Mouse (Mus musculus) effector memory CD4-positive, alpha-beta T cell, adult 5 months (primary cell): ENCODE results near the gene Gm29644. TPM values are rescaled to one million over a fixed set of nuclear protein-coding genes. Genes with fewer than 3 reads are reported as not detected.

ENCODE experiments used
- polyA plus RNA-seq: library from polyadenylated mRNA; unstranded; fragments of 100-300 nt; shearing (Covaris generic); gene quantifications from one replicate; pipeline ENCODE4 v1.2.1, GENCODE M21; 2017

The Gm29644 gene
- not detected for polyA plus RNA-seq

DNA sequence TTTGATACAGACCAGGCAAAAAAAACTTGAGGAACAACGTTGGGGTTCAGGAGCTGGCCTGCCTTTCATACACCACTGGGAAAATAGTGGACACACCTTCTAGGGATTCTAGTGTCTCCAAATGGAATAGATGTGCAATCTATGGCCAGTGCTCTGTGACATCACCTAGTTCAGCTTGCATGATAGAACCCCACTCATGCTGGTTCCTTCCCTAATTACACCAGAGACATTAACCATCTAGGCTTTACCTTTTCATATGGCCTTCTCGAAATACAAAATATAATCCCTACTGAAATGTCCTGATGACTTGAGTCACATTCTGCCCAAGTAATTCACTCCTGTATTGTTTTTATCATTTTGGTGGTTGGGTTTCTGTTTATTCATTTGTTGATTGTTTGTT is at the start of gene Gm29644, which contains the start of gene Gm29423:
Gene Gm29644 (minus strand): TSS at position 157 of the 400 bp plus-strand sequence.
Gene Gm29423 (minus strand): TSS at position 101 of the 400 bp plus-strand sequence.

DNA sequence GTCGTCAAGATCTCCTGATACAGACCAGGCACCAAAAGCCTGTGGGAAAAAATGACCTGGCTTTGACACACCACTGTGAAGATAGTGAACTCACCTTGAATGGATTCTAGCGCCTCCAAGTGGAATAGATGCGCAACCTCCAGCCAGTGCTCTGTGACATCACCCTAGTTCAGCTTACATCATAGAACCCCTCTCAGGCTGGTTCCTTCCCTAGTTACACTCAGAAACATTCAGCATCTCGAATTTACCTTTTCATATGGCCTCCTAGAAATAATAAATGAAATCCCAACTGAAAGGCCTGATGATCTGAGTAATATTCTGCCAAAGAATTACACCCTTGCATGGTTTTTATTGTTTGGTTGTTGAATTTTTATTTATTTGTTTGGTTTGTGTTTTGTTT is 29.6 kb downstream of the Gm29644 start, which contains the start of gene Gm21118:
Gene Gm21118 (minus strand): TSS at position 101 of the 400 bp plus-strand sequence.

Other genes starting within 250 kb of the Gm29644 start
- gene Gm21118, start 29.7 kb downstream of the Gm29644 start, polyA plus RNA-seq, result not detected
- gene Gm29423, start 56 bp downstream of the Gm29644 start, polyA plus RNA-seq, result not detected
- not detected for gene Gm20888, start 138.5 kb upstream of the Gm29644 start, polyA plus RNA-seq